ENCODE assay signal across 9 mouse cellular contexts in the genomic region with DNA sequence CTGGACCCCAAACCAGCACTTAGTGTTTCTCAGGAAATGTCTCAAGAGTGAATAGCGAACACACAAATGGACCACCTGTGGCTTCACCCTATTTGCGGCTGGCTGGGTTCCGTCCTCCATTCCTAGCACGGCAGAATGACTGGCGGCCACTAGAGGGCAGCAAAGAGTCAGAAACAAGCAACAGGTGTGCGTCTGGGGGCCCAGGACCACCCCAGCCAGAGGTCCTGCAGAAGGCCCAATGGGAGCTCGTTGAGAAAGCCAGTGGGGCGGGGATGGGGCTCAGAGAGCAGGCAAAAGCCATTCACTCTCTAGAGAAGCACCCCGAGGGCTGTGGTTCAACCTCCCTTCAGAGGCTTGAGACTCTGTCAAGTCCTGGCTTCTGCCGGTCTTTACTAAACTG.
DNase-seq lines count a peak whose midpoint lies in the region; ATAC-seq and TF ChIP-seq lines count a peak whose summit lies in the region.
"Had no signal": no experiment of that assay in that cellular context is flagged by ENCODE, and none has a peak within 500 bp of the region (broad histone marks: within the 10 kb centered on the region; RNA-seq: fewer than 3 reads in every experiment).

No protein-coding gene starts in this region.

- peaks cover 29% of the 10 kb centered on the region for H3K4me1 ChIP-seq in E14TG2a.4 (replicated peaks; ENCODE audit: low read depth, low read length)
- H3K4me1 ChIP-seq in embryonic facial prominence, embryonic 10.5 days, result peaks cover 10% of the 10 kb centered on the region; the same call in 1 of the 2 replicates
- no peaks in the 10 kb centered on the region for H3K4me1 ChIP-seq in heart, embryonic 12.5 days (replicated peaks)

- H3K27ac ChIP-seq in embryonic facial prominence, embryonic 10.5 days (replicated peaks), result no peak overlapping the region
- no peak overlapping the region for H3K27ac ChIP-seq in heart, embryonic 12.5 days (ENCODE audit: poor library complexity, severe bottlenecking)
- H3K27ac ChIP-seq: limb, embryonic 13.5 days had no signal

- H3K27me3 ChIP-seq in E14TG2a.4 (ENCODE audit: insufficient read depth, low read length), result peaks cover 48% of the 10 kb centered on the region
- H3K27me3 ChIP-seq in embryonic facial prominence, embryonic 10.5 days (replicated peaks; ENCODE audit: low read depth, poor library complexity, severe bottlenecking), result peaks cover 74% of the 10 kb centered on the region
- peaks cover 59% of the 10 kb centered on the region for H3K27me3 ChIP-seq in heart, embryonic 12.5 days (replicated peaks)

- peak; percentile 83 for TF ChIP-seq CTCF in E14TG2a.4 (conservative IDR thresholded peaks at IDR 0.05; ENCODE audit: low read length)

- H3K4me3 ChIP-seq in E14TG2a.4 (replicated peaks; ENCODE audit: low read length), result peak overlapping the region; percentile 52
- H3K4me3 ChIP-seq in embryonic facial prominence, embryonic 10.5 days, result no peak overlapping the region
- H3K4me3 ChIP-seq in heart, embryonic 12.5 days, result no peak overlapping the region
- H3K4me3 ChIP-seq: limb, embryonic 13.5 days had no signal

- H3K9me3 ChIP-seq in E14TG2a.4 (ENCODE audit: low read length), result no peaks in the 10 kb centered on the region
- H3K9me3 ChIP-seq in embryonic facial prominence, embryonic 10.5 days, result no peaks in the 10 kb centered on the region
- H3K9me3 ChIP-seq in heart, embryonic 12.5 days (replicated peaks), result no peaks in the 10 kb centered on the region
- H3K9me3 ChIP-seq: limb, embryonic 13.5 days had no signal

- 3% methylated on average over 10 of the region's 10 CpGs for WGBS in embryonic facial prominence, embryonic 10.5 days
- 8% methylated on average over 10 of the region's 10 CpGs for WGBS in heart, embryonic 12.5 days

- no peak overlapping the region for H3K4me2 ChIP-seq in heart, embryonic 12.5 days
- H3K4me2 ChIP-seq: limb, embryonic 13.5 days had no signal

- no peaks in the 10 kb centered on the region for H3K36me3 ChIP-seq in E14TG2a.4 (ENCODE audit: insufficient read depth, low read length)
- H3K36me3 ChIP-seq in embryonic facial prominence, embryonic 10.5 days (replicated peaks), result no peaks in the 10 kb centered on the region
- H3K36me3 ChIP-seq in heart, embryonic 12.5 days, result no peaks in the 10 kb centered on the region
- H3K36me3 ChIP-seq: limb, embryonic 13.5 days had no signal

- no peak overlapping the region for H3K9ac ChIP-seq in heart, embryonic 12.5 days
- H3K9ac ChIP-seq: limb, embryonic 13.5 days had no signal

- peak; percentile 81 for DNase-seq in adrenal gland, postnatal 14 days
- DNase-seq in embryonic facial prominence, embryonic 10.5 days (ENCODE audit: low spot score), result peak; percentile 83
- peak; percentile 70 for DNase-seq in layer of hippocampus, adult 9-11 months
- DNase-seq in lung, postnatal 36 days, result peak; percentile 80
- DNase-seq in right cerebral cortex, postnatal 10 days (ENCODE audit: low spot score in 2 of 2), result peak; percentile 74 to 85
- DNase-seq in urinary bladder, postnatal 10 days (ENCODE audit: low spot score), result peak; percentile 18

- ATAC-seq in heart, embryonic 12.5 days (ENCODE audit: insufficient number of reproducible peaks, low FRiP score), result 0 out of 2 replicates have a peak, but pooled peaks have one; percentile 48

Comparison
In these comparisons a context has a peak if more than half of its experiments do, and no peak if none do; other contexts are left out.
1. DNase-seq: peak in every context shown above with its lines; median percentile 83 in embryonic facial prominence, embryonic 10.5 days; 81 in adrenal gland, postnatal 14 days; 80 in lung, postnatal 36 days; 80 in right cerebral cortex, postnatal 10 days; 70 in layer of hippocampus, adult 9-11 months; 18 in urinary bladder, postnatal 10 days.